Mouse (Mus musculus): ENCODE results near the gene Lrp1. TPM values are rescaled to one million over a fixed set of nuclear protein-coding genes. Genes with fewer than 3 reads are reported as not detected.

Gene Lrp1
- polyA plus RNA-seq (2012), result 0.06 and 0.12 TPM in 2 replicates

GRCm38 (mm10) chr10:127620406-127621190 is at the start of gene Lrp1:
Lrp1 (minus strand) TSS chr10:127621148.
- TF ChIP-seq GATA1 (IDR thresholded peaks at IDR 0.05; ENCODE audit: low read length), result no peak

- no peak for TF ChIP-seq GATA1 (IDR thresholded peaks at IDR 0.05; ENCODE audit: low read length)
These were observed 49.2 kb upstream of the Lrp1 start for GRCm38 (mm10) chr10:127670185-127670584.

GRCm38 (mm10) chr10:127669170-127669569 is 48.2 kb upstream of the Lrp1 start:
- no peak for TF ChIP-seq GATA1 (IDR thresholded peaks at IDR 0.05; ENCODE audit: low read length)

- no peak for TF ChIP-seq GATA1 (IDR thresholded peaks at IDR 0.05; ENCODE audit: low read length)
These were observed 47.4 kb upstream of the Lrp1 start, which contains the start of gene Nab2 for GRCm38 (mm10) chr10:127668093-127669050. Nab2 (minus strand) TSS chr10:127668568.

GRCm38 (mm10) chr10:127667269-127668092 is 46.5 kb upstream of the Lrp1 start:
- no peak for TF ChIP-seq GATA1 (IDR thresholded peaks at IDR 0.05; ENCODE audit: low read length)

GRCm38 (mm10) chr10:127666501-127667268 is 45.7 kb upstream of the Lrp1 start, which contains the start of gene Nemp1:
Nemp1 (plus strand) TSS chr10:127666901.
- TF ChIP-seq GATA1 (IDR thresholded peaks at IDR 0.05; ENCODE audit: low read length), result no peak

- no peak for TF ChIP-seq GATA1 (IDR thresholded peaks at IDR 0.05; ENCODE audit: low read length)
These were observed 44.6 kb upstream of the Lrp1 start for GRCm38 (mm10) chr10:127665366-127666181.

GRCm38 (mm10) chr10:127664891-127665290 is 43.9 kb upstream of the Lrp1 start:
- TF ChIP-seq GATA1 (IDR thresholded peaks at IDR 0.05; ENCODE audit: low read length), result no peak

- TF ChIP-seq GATA1 (IDR thresholded peaks at IDR 0.05; ENCODE audit: low read length), result no peak
These were observed 43.2 kb upstream of the Lrp1 start for GRCm38 (mm10) chr10:127664166-127664565.

- no peak for TF ChIP-seq GATA1 (IDR thresholded peaks at IDR 0.05; ENCODE audit: low read length)
These were observed 42.6 kb upstream of the Lrp1 start for GRCm38 (mm10) chr10:127663590-127663989.

GRCm38 (mm10) chr10:127662666-127663253 is 41.8 kb upstream of the Lrp1 start:
- no peak for TF ChIP-seq GATA1 (IDR thresholded peaks at IDR 0.05; ENCODE audit: low read length)

- no peak for TF ChIP-seq GATA1 (IDR thresholded peaks at IDR 0.05; ENCODE audit: low read length)
These were observed 41.1 kb upstream of the Lrp1 start for GRCm38 (mm10) chr10:127661915-127662663.
